In genomic region chr7:3674507-3675227, GRCm38 (mm10) we compare ENCODE assay signal across 8 mouse cellular contexts. TPM values are rescaled to one million over a fixed set of nuclear protein-coding genes. Genes with fewer than 3 reads are reported as not detected.
DNase-seq lines count a peak whose midpoint lies in the region; ATAC-seq lines count a peak whose summit lies in the region.

No protein-coding gene starts in this region.

- 72% methylated on average over 10 of the region's 10 CpGs for WGBS in midbrain, embryonic 11.5 days

- H3K27me3 ChIP-seq in midbrain, embryonic 11.5 days (ENCODE audit: control insufficient read depth, insufficient read depth, low read length) = no peaks in the 10 kb centered on the region

- H3K9me3 ChIP-seq in midbrain, embryonic 11.5 days (ENCODE audit: control insufficient read depth, low read length) = no peaks in the 10 kb centered on the region

- peak; percentile 82 for DNase-seq in adrenal gland, adult 2 months
- DNase-seq in embryo, embryonic 11.5 days (ENCODE audit: low read depth, low spot score) = peak; percentile 74
- peak; percentile 67 for DNase-seq in kidney, adult 11 months
- peak; percentile 88 for DNase-seq in left cerebral cortex, postnatal 4 days
- peak; percentile 98 for DNase-seq in midbrain, embryonic 11.5 days (ENCODE audit: low spot score, missing footprints)
- peak; percentile 55 for DNase-seq in skeletal muscle tissue, adult 2 months (ENCODE audit: low read depth, low spot score)
- peak; percentile 55 for DNase-seq in yolk sac, embryonic 10.5 days (ENCODE audit: low spot score)

- ATAC-seq in granulocyte monocyte progenitor cell, adult 5-6 weeks (replicated peaks; ENCODE audit: poor library complexity, severe bottlenecking) = peak; percentile 97
- ATAC-seq in midbrain, embryonic 11.5 days (ENCODE audit: low FRiP score) = peak; percentile 90

- no peak overlapping the region for H3K9ac ChIP-seq in midbrain, embryonic 11.5 days (ENCODE audit: low read length)

- no peak overlapping the region for H3K4me3 ChIP-seq in midbrain, embryonic 11.5 days (ENCODE audit: low read depth, low read length)

- H3K4me1 ChIP-seq in midbrain, embryonic 11.5 days (ENCODE audit: control insufficient read depth, insufficient read depth, low read length) = no peaks in the 10 kb centered on the region

- intact Hi-C loops in left cerebral cortex, postnatal 4 days (cut with DNase I) = no loop called here

- H3K27ac ChIP-seq in midbrain, embryonic 11.5 days (ENCODE audit: low read depth, low read length) = no peak overlapping the region

- H3K4me2 ChIP-seq in midbrain, embryonic 11.5 days = no peak overlapping the region

- no peaks in the 10 kb centered on the region for H3K36me3 ChIP-seq in midbrain, embryonic 11.5 days (ENCODE audit: control insufficient read depth, insufficient read depth, low read length)

RNA-seq across cellular contexts. Expression of gene Tmc4, which starts 2.7 kb away (rescaled TPM):
- 10 to 100 TPM in 1 of 2 experiments, 1 to 10 TPM in 1; 9.3 to 12.5 TPM for total RNA-seq in adrenal gland, adult 2 months (2021)
- 14.9 and 18.2 TPM in 2 replicates for polyA plus RNA-seq in adrenal gland, adult 2 months (2012; rRNA removed)
- total RNA-seq in granulocyte monocyte progenitor cell, adult 5-6 weeks (2014; fragmentation: Nextera tagmentation) = 4.7 and 11.5 TPM in 2 replicates
- total RNA-seq in granulocyte monocyte progenitor cell, adult 5-6 weeks (2017) = 2.2 and 2.3 TPM in 2 replicates
- total RNA-seq in left cerebral cortex, postnatal 4 days (2021) = 1 to 10 TPM; 7.5 to 8.3 TPM
- polyA plus RNA-seq in midbrain, embryonic 11.5 days (2014; fragmentation: Nextera tagmentation; extraction: Ambion mirVana) = 2.4 and 2.5 TPM in 2 replicates

RNA-seq across cellular contexts. Expression of gene Leng1, which starts 9.0 kb away (rescaled TPM):
- total RNA-seq in adrenal gland, adult 2 months (2021) = 10 to 100 TPM; 13.2 to 14.4 TPM
- polyA plus RNA-seq in adrenal gland, adult 2 months (2012; rRNA removed) = 2.9 and 3.1 TPM in 2 replicates
- 5.2 and 6.6 TPM in 2 replicates for total RNA-seq in granulocyte monocyte progenitor cell, adult 5-6 weeks (2014; fragmentation: Nextera tagmentation)
- total RNA-seq in granulocyte monocyte progenitor cell, adult 5-6 weeks (2017) = 4.7 and 7.2 TPM in 2 replicates
- 1 to 10 TPM; 6.2 to 8.2 TPM for total RNA-seq in left cerebral cortex, postnatal 4 days (2021)
- 16.4 and 16.9 TPM in 2 replicates for polyA plus RNA-seq in midbrain, embryonic 11.5 days (2014; fragmentation: Nextera tagmentation; extraction: Ambion mirVana)

RNA-seq across cellular contexts. Expression of gene Tsen34, which starts 18.0 kb away (rescaled TPM):
- total RNA-seq in adrenal gland, adult 2 months (2021) = 100 to 1,000 TPM in 1 of 2 experiments, 10 to 100 TPM in 1; 80.4 to 106 TPM
- 240 and 250 TPM in 2 replicates for polyA plus RNA-seq in adrenal gland, adult 2 months (2012; rRNA removed)
- 21.2 and 28.7 TPM in 2 replicates for total RNA-seq in granulocyte monocyte progenitor cell, adult 5-6 weeks (2014; fragmentation: Nextera tagmentation)
- total RNA-seq in granulocyte monocyte progenitor cell, adult 5-6 weeks (2017) = 31.6 and 37.5 TPM in 2 replicates
- total RNA-seq in left cerebral cortex, postnatal 4 days (2021) = 100 to 1,000 TPM; 125 to 129 TPM
- polyA plus RNA-seq in midbrain, embryonic 11.5 days (2014; fragmentation: Nextera tagmentation; extraction: Ambion mirVana) = 199 and 222 TPM in 2 replicates

RNA-seq across cellular contexts. Expression of gene Mboat7, which starts 18.7 kb away (rescaled TPM):
- total RNA-seq in adrenal gland, adult 2 months (2021) = 10 to 100 TPM; 65.4 to 74.4 TPM
- 102 and 133 TPM in 2 replicates for polyA plus RNA-seq in adrenal gland, adult 2 months (2012; rRNA removed)
- 63.5 and 76.3 TPM in 2 replicates for total RNA-seq in granulocyte monocyte progenitor cell, adult 5-6 weeks (2014; fragmentation: Nextera tagmentation)
- 22.6 and 38.3 TPM in 2 replicates for total RNA-seq in granulocyte monocyte progenitor cell, adult 5-6 weeks (2017)
- 100 to 1,000 TPM; 132 to 147 TPM for total RNA-seq in left cerebral cortex, postnatal 4 days (2021)
- 21.7 and 23.8 TPM in 2 replicates for polyA plus RNA-seq in midbrain, embryonic 11.5 days (2014; fragmentation: Nextera tagmentation; extraction: Ambion mirVana)

RNA-seq across cellular contexts. Expression of gene Rps9, which starts 29.1 kb away (rescaled TPM):
- 100 to 1,000 TPM; 768 to 988 TPM for total RNA-seq in adrenal gland, adult 2 months (2021)
- 285 and 318 TPM in 2 replicates for polyA plus RNA-seq in adrenal gland, adult 2 months (2012; rRNA removed)
- 3,458 and 3,628 TPM in 2 replicates for total RNA-seq in granulocyte monocyte progenitor cell, adult 5-6 weeks (2014; fragmentation: Nextera tagmentation)
- total RNA-seq in granulocyte monocyte progenitor cell, adult 5-6 weeks (2017) = 1,516 and 1,598 TPM in 2 replicates
- 100 to 1,000 TPM; 693 to 718 TPM for total RNA-seq in left cerebral cortex, postnatal 4 days (2021)
- polyA plus RNA-seq in midbrain, embryonic 11.5 days (2014; fragmentation: Nextera tagmentation; extraction: Ambion mirVana) = 1,245 and 1,271 TPM in 2 replicates
